Mouse (Mus musculus) MEL (cell line): Measurements from ENCODE around the gene Ciao2a. TPM values are rescaled to one million over a fixed set of nuclear protein-coding genes. Genes with fewer than 3 reads are reported as not detected.

ENCODE experiments used
- DNase-seq: peaks from one replicate; pipeline ENCODE4 v3.0.0; 2011; ENCODE audit warnings: low read depth, low spot score
- H3K27ac ChIP-seq: 2 replicates; pipeline ENCODE4 v1.5.1; 2012; ENCODE audit warnings: low read depth, mild to moderate bottlenecking, control low read depth, low read length, moderate library complexity; ENCODE audit not compliant: control insufficient read depth
- H3K27me3 ChIP-seq, 2 experiments: fragments of 150-350 bp in 1 of 2; sonication (generic) in 1 of 2; 2 replicates each; pipeline ENCODE4 v1.6.1; 2012; ENCODE audit warnings: low read length in 2 of 2, mild to moderate bottlenecking in 2 of 2, improper control_type of control experiment in 1 of 2, moderate library complexity in 1 of 2; ENCODE audit not compliant: insufficient read depth in 2 of 2, control insufficient read depth in 1 of 2
- H3K36me3 ChIP-seq, 2 experiments: 2 replicates each; pipeline ENCODE4 v1.6.1; 2012 to 2014; ENCODE audit warnings: low read length in 2 of 2, improper control_type of control experiment in 1 of 2, inconsistent platforms in 1 of 2, mild to moderate bottlenecking in 1 of 2; ENCODE audit not compliant: insufficient read depth in 2 of 2, control insufficient read depth in 1 of 2
- H3K4me1 ChIP-seq, 2 experiments: fragments of 150-350 bp in 1 of 2; sonication (generic) in 1 of 2; 2 replicates each; pipeline ENCODE4 v1.6.1; 2012; ENCODE audit warnings: low read length in 2 of 2, improper control_type of control experiment in 1 of 2, mild to moderate bottlenecking in 1 of 2; ENCODE audit not compliant: insufficient read depth in 2 of 2, control insufficient read depth in 1 of 2
- H3K4me3 ChIP-seq, 2 experiments: fragments of 150-350 bp in 1 of 2; sonication (generic) in 1 of 2; 2 replicates each; pipeline ENCODE4 v1.5.1; 2012; ENCODE audit warnings: low read depth in 2 of 2, low read length in 2 of 2, mild to moderate bottlenecking in 2 of 2, moderate library complexity in 2 of 2, control low read depth in 1 of 2, improper control_type of control experiment in 1 of 2; ENCODE audit not compliant: control insufficient read depth in 1 of 2, insufficient read depth in 1 of 2
- H3K79me2 ChIP-seq: 2 replicates; pipeline ENCODE4 v1.6.1; 2012; ENCODE audit warnings: mild to moderate bottlenecking, low read length, moderate library complexity; ENCODE audit not compliant: control insufficient read depth, poor library complexity, insufficient read depth
- H3K9ac ChIP-seq: 2 replicates; pipeline ENCODE4 v1.6.1; 2012; ENCODE audit warnings: low read depth, mild to moderate bottlenecking, control low read depth, low read length, moderate library complexity; ENCODE audit not compliant: control insufficient read depth, poor library complexity, severe bottlenecking
- H3K9me3 ChIP-seq: fragments of 150-350 bp; sonication (generic); replicated peaks from 2 replicates; pipeline ENCODE4 v1.6.1; 2012; ENCODE audit warnings: mild to moderate bottlenecking, low read length, improper control_type of control experiment, moderate library complexity; ENCODE audit not compliant: insufficient read depth
- BHLHE40 ChIP-seq: IDR thresholded peaks from 2 replicates; pipeline ENCODE4 v1.6.1; 2012; ENCODE audit warnings: low read depth, mild to moderate bottlenecking, inconsistent platforms, low read length, improper control_type of control experiment, borderline replicate concordance
- CHD1 ChIP-seq: IDR thresholded peaks from 2 replicates; pipeline ENCODE4 v1.6.1; 2012; ENCODE audit warnings: low read depth, mild to moderate bottlenecking, inconsistent platforms, low read length, improper control_type of control experiment
- CTCF ChIP-seq, 3 experiments: IDR thresholded peaks in 2 of 3; conservative IDR thresholded peaks in 1 of 3; 2 replicates each; pipeline ENCODE4 v1.5.1; 2011 to 2012; ENCODE audit warnings: low read length in 3 of 3, low read depth in 2 of 3, mild to moderate bottlenecking in 2 of 3, improper control_type of control experiment in 1 of 3, inconsistent platforms in 1 of 3, mixed read lengths in 1 of 3, moderate library complexity in 1 of 3; ENCODE audit not compliant: control insufficient read depth in 1 of 3, insufficient read depth in 1 of 3, poor library complexity in 1 of 3, severe bottlenecking in 1 of 3
- E2F4 ChIP-seq: IDR thresholded peaks from 2 replicates; pipeline ENCODE4 v1.6.1; 2011; ENCODE audit warnings: low read depth, low read length, improper control_type of control experiment, borderline replicate concordance
- ELF1 ChIP-seq: IDR thresholded peaks from 2 replicates; pipeline ENCODE4 v1.6.1; 2014; ENCODE audit warnings: low read depth, mild to moderate bottlenecking, inconsistent platforms, low read length, improper control_type of control experiment, moderate library complexity
- EP300 ChIP-seq, 2 experiments: IDR thresholded peaks; 2 replicates each; pipeline ENCODE4 v1.6.1; 2011; ENCODE audit warnings: improper control_type of control experiment in 2 of 2, low read length in 2 of 2, low read depth in 1 of 2, mild to moderate bottlenecking in 1 of 2
- GABPA ChIP-seq: IDR thresholded peaks from 2 replicates; pipeline ENCODE4 v1.6.1; 2012; ENCODE audit warnings: low read depth, mild to moderate bottlenecking, inconsistent platforms, low read length, improper control_type of control experiment, moderate library complexity
- GATA1 ChIP-seq: IDR thresholded peaks from 2 replicates; pipeline ENCODE4 v1.6.1; 2011; ENCODE audit warnings: low read depth, low read length, improper control_type of control experiment
- HCFC1 ChIP-seq: IDR thresholded peaks from 2 replicates; pipeline ENCODE4 v1.6.1; 2012; ENCODE audit warnings: low read depth, mild to moderate bottlenecking, inconsistent platforms, low read length, improper control_type of control experiment, moderate library complexity
- JUND ChIP-seq: IDR thresholded peaks from 2 replicates; pipeline ENCODE4 v1.6.1; 2011; ENCODE audit warnings: low read depth, mild to moderate bottlenecking, improper control_type of control experiment, low read length
- MAFK ChIP-seq: IDR thresholded peaks from 2 replicates; pipeline ENCODE4 v1.6.1; 2011; ENCODE audit warnings: low read depth, mild to moderate bottlenecking, low read length, improper control_type of control experiment, borderline replicate concordance
- MAX ChIP-seq: IDR thresholded peaks from 2 replicates; pipeline ENCODE4 v1.6.1; 2011; ENCODE audit warnings: low read length, improper control_type of control experiment
- MAZ ChIP-seq: IDR thresholded peaks from 2 replicates; pipeline ENCODE4 v1.6.1; 2012; ENCODE audit warnings: low read depth, mild to moderate bottlenecking, inconsistent platforms, low read length, improper control_type of control experiment
- MEF2A ChIP-seq: IDR thresholded peaks from 2 replicates; pipeline ENCODE4 v1.6.1; 2014; ENCODE audit warnings: low read depth, mild to moderate bottlenecking, inconsistent platforms, low read length, improper control_type of control experiment; ENCODE audit not compliant: poor library complexity, insufficient replicate concordance, severe bottlenecking; ENCODE audit errors: extremely low read depth
- MXI1 ChIP-seq: IDR thresholded peaks from 2 replicates; pipeline ENCODE4 v1.6.1; 2011; ENCODE audit warnings: mild to moderate bottlenecking, low read depth, low read length, improper control_type of control experiment
- MYC ChIP-seq: IDR thresholded peaks from 2 replicates; pipeline ENCODE4 v1.6.1; 2011; ENCODE audit warnings: low read depth, mild to moderate bottlenecking, low read length, improper control_type of control experiment, moderate library complexity
- NRF1 ChIP-seq: IDR thresholded peaks from 2 replicates; pipeline ENCODE4 v1.6.1; 2014; ENCODE audit warnings: low read depth, mild to moderate bottlenecking, inconsistent platforms, low read length, improper control_type of control experiment, moderate library complexity; ENCODE audit not compliant: poor library complexity, insufficient read depth, severe bottlenecking
- POLR2AphosphoS2 ChIP-seq: IDR thresholded peaks from 2 replicates; pipeline ENCODE4 v1.6.1; 2011; ENCODE audit warnings: low read length, improper control_type of control experiment
- RAD21 ChIP-seq: IDR thresholded peaks from 2 replicates; pipeline ENCODE4 v1.6.1; 2011; ENCODE audit warnings: mild to moderate bottlenecking, low read depth, low read length, improper control_type of control experiment
- RCOR1 ChIP-seq: IDR thresholded peaks from 2 replicates; pipeline ENCODE4 v1.6.1; 2012; ENCODE audit warnings: low read depth, mild to moderate bottlenecking, inconsistent platforms, low read length, improper control_type of control experiment
- SIN3A ChIP-seq: IDR thresholded peaks from 2 replicates; pipeline ENCODE4 v1.6.1; 2012; ENCODE audit warnings: low read length, improper control_type of control experiment, inconsistent platforms
- SMC3 ChIP-seq: IDR thresholded peaks from 2 replicates; pipeline ENCODE4 v1.6.1; 2011; ENCODE audit warnings: low read depth, low read length, improper control_type of control experiment
- TAL1 ChIP-seq: IDR thresholded peaks from 2 replicates; pipeline ENCODE4 v1.6.1; 2012; ENCODE audit warnings: mild to moderate bottlenecking, inconsistent platforms, low read length, moderate library complexity, mixed read lengths
- TBP ChIP-seq: IDR thresholded peaks from 2 replicates; pipeline ENCODE4 v1.8.0; 2011; ENCODE audit warnings: low read depth, low read length, improper control_type of control experiment
- TCF12 ChIP-seq: IDR thresholded peaks from 2 replicates; pipeline ENCODE4 v1.6.1; 2014; ENCODE audit warnings: low read depth, mild to moderate bottlenecking, inconsistent platforms, low read length, improper control_type of control experiment, moderate library complexity
- UBTF ChIP-seq: IDR thresholded peaks from 2 replicates; pipeline ENCODE4 v1.6.1; 2012; ENCODE audit warnings: low read depth, mild to moderate bottlenecking, inconsistent platforms, low read length, improper control_type of control experiment, moderate library complexity, borderline replicate concordance; ENCODE audit not compliant: insufficient read depth
- USF1 ChIP-seq: IDR thresholded peaks from 2 replicates; pipeline ENCODE4 v1.6.1; 2014; ENCODE audit warnings: low read depth, mild to moderate bottlenecking, inconsistent platforms, low read length, improper control_type of control experiment, moderate library complexity
- ZC3H11A ChIP-seq: IDR thresholded peaks from 2 replicates; pipeline ENCODE4 v1.6.1; 2012; ENCODE audit warnings: low read depth, mild to moderate bottlenecking, inconsistent platforms, low read length, improper control_type of control experiment
- ZKSCAN1 ChIP-seq: IDR thresholded peaks from 2 replicates; pipeline ENCODE4 v1.6.1; 2012; ENCODE audit warnings: low read depth, mild to moderate bottlenecking, inconsistent platforms, low read length, improper control_type of control experiment, moderate library complexity
- ZMIZ1 ChIP-seq: IDR thresholded peaks from 2 replicates; pipeline ENCODE4 v1.6.1; 2012; ENCODE audit warnings: low read depth, mild to moderate bottlenecking, inconsistent platforms, low read length, improper control_type of control experiment, moderate library complexity
- ZNF384 ChIP-seq: IDR thresholded peaks from 2 replicates; pipeline ENCODE4 v1.6.1; 2012; ENCODE audit warnings: low read depth, mild to moderate bottlenecking, inconsistent platforms, low read length, improper control_type of control experiment
- polyA plus RNA-seq, 2 experiments: library from polyadenylated mRNA; stranded (reverse) in 1 of 2; unstranded in 1 of 2; fragments of >175 nt in 1 of 2; fragments of >200 nt in 1 of 2; gene quantifications; 2 replicates each; pipeline versions ENCODE4 v1.2.1 to v1.2.4; 2012; ENCODE audit warnings: low replicate concordance in 2 of 2, low read depth in 1 of 2; ENCODE audit not compliant: insufficient read length in 2 of 2, insufficient read depth in 1 of 2, missing spikeins in 1 of 2
- total RNA-seq: library from RNA; depleted of rRNA; stranded (reverse); fragments of 300-350 nt; gene quantifications from 2 replicates; pipeline ENCODE4 v1.2.3, GENCODE M21; 2012

Ciao2a gene
- total and polyA plus RNA-seq, 3 experiments: 88.1 to 121 TPM; not detected in 1

DNA sequence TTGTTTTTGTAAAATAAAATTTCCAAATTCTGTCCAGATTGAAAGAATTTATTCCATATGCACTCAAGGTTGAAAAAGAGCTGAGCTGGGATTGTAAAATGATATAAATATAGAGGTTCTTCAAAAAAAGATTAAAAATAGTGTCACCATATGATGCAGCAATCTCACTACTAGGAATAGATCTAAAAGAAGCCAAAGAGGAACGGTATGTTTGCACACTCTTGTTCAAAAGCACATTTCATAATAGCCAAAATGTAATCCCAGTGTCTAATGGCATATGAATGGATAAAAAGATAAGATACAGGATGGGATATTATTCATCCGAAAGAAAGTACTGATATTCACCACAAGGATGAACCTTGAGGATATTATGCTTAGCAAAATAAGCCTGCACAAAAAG, 6.9 kb upstream of the Ciao2a start:
- Histone ChIP-seq H3K79me2 (peaks cover 35% of the 10 kb centered on the region), H3K4me3 (no peak overlapping the region), H3K4me1 (peaks cover 17 to 34% of the 10 kb centered on the region in 2 experiments), H3K36me3 (peaks cover 0 to 51% of the 10 kb centered on the region in 2 experiments; a peak in 3 of 4 replicates), H3K27ac (peak overlapping the region; percentile 86), H3K9ac (no peak overlapping the region), H3K27me3 (no peaks in the 10 kb centered on the region), H3K9me3 (no peaks in the 10 kb centered on the region)
- no peak for DNase-seq
- TF ChIP-seq CTCF (IDR thresholded peaks at IDR 0.05 in 2 of 3, conservative IDR thresholded peaks at IDR 0.05 in 1 of 3; ENCODE audit: control insufficient read depth in 1 of 3, insufficient read depth in 1 of 3, low read depth in 2 of 3, low read length in 3 of 3, poor library complexity in 1 of 3, severe bottlenecking in 1 of 3): no peak
- TF ChIP-seq RCOR1: no peak
- TF ChIP-seq MAX: no peak
- no peak for TF ChIP-seq MEF2A
- TF ChIP-seq ZKSCAN1: no peak
- no peak for TF ChIP-seq POLR2AphosphoS2

DNA sequence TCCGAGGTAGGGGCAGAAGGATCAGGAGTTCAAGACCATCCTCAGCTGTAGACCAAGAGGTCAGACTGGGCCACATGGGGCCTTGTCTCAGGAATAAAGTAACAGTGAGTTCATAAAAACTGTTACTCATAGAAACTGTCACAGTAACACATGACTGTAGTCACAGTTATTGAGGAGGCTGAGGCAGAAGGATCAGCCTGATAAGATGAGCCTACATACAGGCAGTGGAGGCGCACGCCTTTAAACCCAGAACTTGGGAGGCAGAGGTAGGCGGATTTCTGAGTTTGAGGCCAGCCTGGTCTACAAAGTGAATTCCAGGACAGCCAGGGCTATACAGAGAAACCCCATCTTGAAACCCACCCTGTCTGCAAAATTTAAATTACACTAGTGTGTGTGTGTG, 6.3 kb upstream of the Ciao2a start:
- no peaks in the 10 kb centered on the region for H3K27me3 ChIP-seq
- H3K9me3 ChIP-seq: no peaks in the 10 kb centered on the region
- H3K27ac ChIP-seq: peak overlapping the region; percentile 86
- peaks cover 0 to 47% of the 10 kb centered on the region in 2 experiments; a peak in 3 of 4 replicates for H3K36me3 ChIP-seq
- peaks cover 17 to 32% of the 10 kb centered on the region in 2 experiments for H3K4me1 ChIP-seq
- peak; percentile 78 for DNase-seq
- no peak overlapping the region for H3K4me3 ChIP-seq
- H3K79me2 ChIP-seq: peaks cover 35% of the 10 kb centered on the region
- H3K9ac ChIP-seq: no peak overlapping the region
- no peak for TF ChIP-seq HCFC1
- peak; percentile 78 for TF ChIP-seq TAL1
- no peak for TF ChIP-seq ELF1
- no peak for TF ChIP-seq RAD21
- peak; percentile 62; the same call in 1 of the 2 replicates for TF ChIP-seq GATA1
- TF ChIP-seq MXI1: no peak; the same call in 1 of the 2 replicates
- no peak for TF ChIP-seq UBTF
- TF ChIP-seq RCOR1: no peak
- TF ChIP-seq JUND: no peak
- no peak for TF ChIP-seq MAFK
- no peak for TF ChIP-seq GABPA
- TF ChIP-seq MEF2A: no peak
- no peak for TF ChIP-seq ZMIZ1
- TF ChIP-seq ZNF384: no peak
- peak; percentile 55 to 85; a peak in 3 of 4 replicates for TF ChIP-seq EP300 (IDR thresholded peaks at IDR 0.05; ENCODE audit: low read depth in 1 of 2, low read length in 2 of 2)
- TF ChIP-seq MAZ: no peak
- no peak for TF ChIP-seq CHD1
- no peak for TF ChIP-seq MAX
- TF ChIP-seq ZC3H11A: no peak
- no peak; the same call in 1 of the 2 replicates for TF ChIP-seq SIN3A
- TF ChIP-seq TCF12: peak; percentile 29; the same call in 1 of the 2 replicates
- TF ChIP-seq NRF1: no peak
- TF ChIP-seq MYC: no peak; the same call in 1 of the 2 replicates
- TF ChIP-seq BHLHE40: no peak
- TF ChIP-seq E2F4: no peak
- 0 out of 2 replicates have a peak, but pooled peaks have one; percentile 20 for TF ChIP-seq TBP
- peak; percentile 27; the same call in 1 of the 2 replicates for TF ChIP-seq USF1
- no peak for TF ChIP-seq ZKSCAN1
- TF ChIP-seq SMC3: no peak
